Mouse (Mus musculus) lung, embryonic 16.5 days (tissue): ENCODE results near the gene Ankrd13c. TPM values are rescaled to one million over a fixed set of nuclear protein-coding genes. Genes with fewer than 3 reads are reported as not detected.
A peak's percentile ranks its signal among the peaks of the same experiment; 100 is the strongest.

ENCODE experiments used
- ATAC-seq: fragments of 200-750 bp; cut with Nextera tagmentation; 2 replicates; pipeline ENCODE4 v1.8.0; 2017; ENCODE audit warnings: low read depth, mild to moderate bottlenecking, moderate library complexity
- H3K27ac ChIP-seq: fragments of 300-500 bp; sonication (generic); 2 replicates; pipeline ENCODE4 v1.5.1; 2014; ENCODE audit warnings: mild to moderate bottlenecking, control low read depth, low read length
- H3K27me3 ChIP-seq: fragments of 300-500 bp; sonication (generic); 2 replicates; pipeline ENCODE4 v1.6.1; 2014; ENCODE audit warnings: low read depth, low read length, mixed read lengths; ENCODE audit not compliant: control insufficient read depth, insufficient read depth
- H3K36me3 ChIP-seq: fragments of 300-500 bp; sonication (generic); 2 replicates; pipeline ENCODE4 v1.6.1; 2014; ENCODE audit warnings: low read length; ENCODE audit not compliant: control insufficient read depth, insufficient read depth
- H3K4me1 ChIP-seq: fragments of 300-500 bp; sonication (generic); replicated peaks from 2 replicates; pipeline ENCODE4 v1.6.1; 2014; ENCODE audit warnings: low read length, mixed read lengths; ENCODE audit not compliant: control insufficient read depth, insufficient read depth
- H3K4me2 ChIP-seq: fragments of 300-500 bp; sonication (generic); 2 replicates; pipeline ENCODE4 v1.6.1; 2014; ENCODE audit warnings: low read depth, low read length, control low read depth
- H3K4me3 ChIP-seq: fragments of 300-500 bp; sonication (generic); 2 replicates; pipeline ENCODE4 v1.5.1; 2014; ENCODE audit warnings: mild to moderate bottlenecking, low read length, control low read depth
- H3K9ac ChIP-seq: fragments of 300-500 bp; sonication (generic); 2 replicates; pipeline ENCODE4 v1.6.1; 2014; ENCODE audit warnings: low read length, control low read depth
- H3K9me3 ChIP-seq: fragments of 300-500 bp; sonication (generic); 2 replicates; pipeline ENCODE4 v1.6.1; 2016; ENCODE audit warnings: low read length; ENCODE audit not compliant: control insufficient read depth
- WGBS: fragments of 180-500 bp; shearing (Covaris S2); extraction: QIAGEN DNeasy Blood & Tissue Kit; methylation state at CpG from one replicate; pipeline ENCODE4 v1.1.7; 2014; 5-methylcytosine and 5-hydroxymethylcytosine counted together
- polyA plus RNA-seq: library from polyadenylated mRNA; unstranded; fragments of >200 nt; fragmentation: Nextera tagmentation; extraction: Ambion mirVana; gene quantifications from 2 replicates; pipeline ENCODE4 v1.2.1, GENCODE M21; 2015

Ankrd13c gene
- polyA plus RNA-seq, 1 experiment from 2014 or later: 18.4 TPM

DNA sequence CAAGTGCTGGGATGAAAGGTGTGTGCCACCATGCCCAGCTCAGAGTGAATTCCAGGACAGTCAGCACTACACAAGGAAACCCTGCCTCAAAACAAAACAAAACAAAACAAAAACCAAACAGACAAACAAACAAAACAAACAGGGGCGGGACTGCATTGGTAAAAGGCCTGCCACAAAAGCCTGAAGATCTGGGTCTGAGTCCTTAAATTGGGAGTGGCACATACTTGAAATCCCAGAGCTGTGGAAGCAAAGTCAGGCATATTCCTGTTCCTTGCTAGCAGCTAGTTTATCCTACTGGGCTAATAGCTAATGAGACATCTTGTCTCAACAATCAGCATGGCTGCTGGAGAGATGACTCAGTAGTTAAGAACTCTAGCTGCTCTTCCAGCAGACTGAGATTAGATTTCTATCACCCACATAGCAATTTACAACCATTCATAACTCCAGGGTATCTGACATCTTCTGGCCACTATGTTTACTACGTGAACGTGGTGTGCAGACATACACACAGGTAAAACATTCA is 12.7 kb upstream of the Ankrd13c start:
- no peaks in the 10 kb centered on the region for H3K36me3 ChIP-seq
- H3K4me2 ChIP-seq: no peak overlapping the region
- no peak overlapping the region for H3K9ac ChIP-seq
- H3K4me3 ChIP-seq: no peak overlapping the region
- no peaks in the 10 kb centered on the region for H3K4me1 ChIP-seq
- ATAC-seq: no peak
- H3K27me3 ChIP-seq: no peaks in the 10 kb centered on the region
- no peaks in the 10 kb centered on the region for H3K9me3 ChIP-seq
- 66% methylated on average over 3 of the region's 3 CpGs for WGBS
- no peak overlapping the region for H3K27ac ChIP-seq

DNA sequence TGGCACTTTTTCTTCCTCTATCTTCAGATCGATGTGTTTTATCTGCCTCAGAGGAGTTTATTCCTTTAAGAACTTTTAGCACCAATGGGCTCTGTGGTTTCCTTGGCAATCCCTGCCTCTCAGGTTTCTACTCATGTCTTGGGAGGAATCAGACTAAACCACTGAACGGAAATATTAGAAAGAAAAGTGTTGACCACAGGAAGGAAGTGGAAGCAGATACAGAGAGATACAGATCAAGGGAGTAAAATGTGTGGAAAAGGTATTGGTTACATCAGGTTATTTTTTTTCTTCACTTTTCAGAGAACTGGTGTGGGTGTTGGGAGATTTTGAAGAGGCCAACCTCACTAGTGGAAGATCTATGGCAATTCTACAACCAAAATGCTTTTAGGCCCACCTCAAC is 8.5 kb upstream of the Ankrd13c start:
- H3K4me1 ChIP-seq: no peaks in the 10 kb centered on the region
- no peaks in the 10 kb centered on the region for H3K36me3 ChIP-seq
- ATAC-seq: no peak
- H3K27ac ChIP-seq: no peak overlapping the region
- no peak overlapping the region for H3K9ac ChIP-seq
- H3K9me3 ChIP-seq: no peaks in the 10 kb centered on the region
- WGBS: 71% methylated on average over 2 of the region's 2 CpGs
- H3K4me2 ChIP-seq: no peak overlapping the region
- no peaks in the 10 kb centered on the region for H3K27me3 ChIP-seq
- H3K4me3 ChIP-seq: no peak overlapping the region

DNA sequence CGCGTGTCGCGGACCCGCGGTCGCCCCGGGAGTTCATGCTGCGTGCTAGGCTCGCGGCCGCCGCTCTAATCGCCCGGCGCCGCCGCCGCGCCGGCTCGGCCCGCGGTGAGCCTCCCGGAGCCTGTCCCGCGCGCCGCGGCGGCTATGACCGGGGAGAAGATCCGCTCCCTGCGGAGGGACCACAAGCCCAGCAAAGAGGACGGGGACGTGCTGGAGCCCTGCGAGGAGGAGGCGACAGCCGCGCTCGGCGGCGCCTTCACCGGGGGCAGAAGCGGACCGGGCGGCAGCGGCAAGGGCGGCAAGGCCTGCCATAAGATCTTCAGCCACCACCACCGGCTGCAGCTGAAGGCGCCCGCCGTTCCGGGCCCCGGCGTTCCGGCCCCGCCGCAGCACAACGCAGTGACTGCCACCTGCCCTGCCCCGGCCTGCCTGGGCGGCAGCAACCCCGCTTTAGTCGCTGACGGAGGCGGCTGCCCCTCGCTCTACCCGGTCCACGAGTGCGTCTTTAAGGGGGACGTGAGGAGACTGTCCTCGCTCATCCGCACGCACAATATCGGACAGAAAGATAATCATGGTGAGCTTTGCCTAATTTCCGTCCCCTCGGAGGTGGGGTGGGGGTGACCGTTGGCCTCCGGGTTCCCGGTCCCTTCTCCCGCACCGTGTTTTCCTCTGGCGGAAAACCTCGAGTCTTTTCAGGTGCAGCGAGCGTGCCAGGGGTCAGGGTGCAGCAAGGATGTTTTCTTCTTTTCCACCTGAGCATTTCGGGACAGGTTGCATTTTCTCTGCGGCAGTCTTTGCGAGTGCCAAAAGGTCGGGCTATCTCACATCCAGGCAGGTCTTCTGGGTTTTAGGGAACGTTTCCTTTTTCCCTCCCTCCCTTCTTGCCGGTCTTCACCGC is 593 bp downstream of the Ankrd13c start:
- Histone ChIP-seq H3K4me2 (peak overlapping the region; percentile 85), H3K4me1 (peaks cover 7% of the 10 kb centered on the region), H3K36me3 (no peaks in the 10 kb centered on the region), H3K9me3 (no peaks in the 10 kb centered on the region), H3K4me3 (peak overlapping the region; percentile 97), H3K9ac (peak overlapping the region; percentile 94), H3K27me3 (no peaks in the 10 kb centered on the region), H3K27ac (peak overlapping the region; percentile 95)
- WGBS: under 1% methylated on average over 76 of the region's 93 CpGs
- ATAC-seq: peak; percentile 63

DNA sequence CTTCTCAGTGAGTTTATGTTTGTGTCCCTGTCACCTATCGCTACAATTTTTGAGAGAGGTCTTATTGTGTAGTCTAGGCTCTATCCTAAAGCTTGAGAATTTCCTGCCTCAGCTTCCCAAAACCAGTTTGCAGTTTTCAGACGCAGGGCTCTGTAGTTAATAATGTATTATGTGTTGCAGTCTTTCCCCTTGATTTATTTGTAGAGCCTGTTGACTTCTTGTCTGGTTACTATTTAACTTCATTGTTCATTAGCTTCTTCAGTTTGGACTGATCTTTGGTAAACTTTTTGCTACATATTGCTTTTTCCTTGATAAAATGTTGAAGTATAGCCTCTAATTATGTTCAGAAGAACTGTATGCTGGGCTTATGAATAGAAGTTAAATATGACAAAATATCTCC is 5.7 kb downstream of the Ankrd13c start:
- Histone ChIP-seq H3K4me2 (no peak overlapping the region), H3K4me3 (no peak overlapping the region), H3K36me3 (no peaks in the 10 kb centered on the region), H3K27me3 (no peaks in the 10 kb centered on the region), H3K4me1 (peaks cover 7% of the 10 kb centered on the region), H3K9ac (no peak overlapping the region), H3K27ac (no peak overlapping the region), H3K9me3 (no peaks in the 10 kb centered on the region)
- no peak for ATAC-seq
- 86% methylated on average over 2 of the region's 2 CpGs for whole genome bisulfite sequencing

DNA sequence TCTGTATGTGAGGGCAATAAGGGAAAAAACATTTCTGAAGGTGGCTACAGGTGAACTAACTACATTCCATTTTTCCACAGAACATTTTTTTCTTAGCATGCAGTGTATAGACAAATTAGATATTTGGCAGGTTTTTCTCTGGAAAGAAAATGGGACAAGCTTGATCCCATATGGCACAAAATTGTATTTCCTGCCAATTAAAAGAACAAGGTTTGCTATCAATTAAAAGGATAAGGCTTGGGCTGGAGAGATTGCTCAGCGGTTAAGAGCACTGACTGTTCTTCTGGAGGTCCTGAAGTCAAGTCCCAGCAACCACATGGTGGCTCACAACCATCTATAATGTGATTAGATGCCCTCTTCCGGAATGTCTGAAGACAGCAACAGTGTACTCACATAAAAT is 8.4 kb downstream of the Ankrd13c start:
- H3K4me1 ChIP-seq: no peaks in the 10 kb centered on the region
- H3K9ac ChIP-seq: no peak overlapping the region
- H3K9me3 ChIP-seq: no peaks in the 10 kb centered on the region
- no peak overlapping the region for H3K4me3 ChIP-seq
- no peaks in the 10 kb centered on the region for H3K27me3 ChIP-seq
- ATAC-seq: no peak
- 82% methylated on average over 2 of the region's 2 CpGs for WGBS
- H3K27ac ChIP-seq: no peak overlapping the region
- H3K36me3 ChIP-seq: no peaks in the 10 kb centered on the region
- H3K4me2 ChIP-seq: no peak overlapping the region

DNA sequence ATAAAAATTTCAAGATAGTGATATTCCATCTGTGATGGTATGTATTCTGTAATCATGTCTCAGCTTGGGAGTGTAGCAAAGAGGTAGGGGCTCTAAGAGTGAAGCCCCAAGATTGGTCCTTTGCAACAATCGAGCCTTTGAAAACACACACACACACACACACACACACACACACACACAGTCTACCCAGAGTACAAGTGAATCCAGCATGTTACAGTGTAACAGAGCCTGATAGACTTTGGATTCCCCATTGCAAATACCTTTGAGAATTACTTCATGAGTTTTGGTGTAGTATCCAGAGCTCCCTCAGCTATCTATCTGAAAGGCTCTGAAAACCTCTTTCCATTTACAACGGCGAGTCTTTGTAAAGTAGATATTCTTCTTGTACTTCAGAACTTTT is 9.2 kb downstream of the Ankrd13c start:
- no peaks in the 10 kb centered on the region for H3K4me1 ChIP-seq
- no peak for ATAC-seq
- 91% methylated on average over 3 of the region's 3 CpGs for WGBS
- H3K27ac ChIP-seq: no peak overlapping the region
- no peaks in the 10 kb centered on the region for H3K27me3 ChIP-seq
- no peak overlapping the region for H3K9ac ChIP-seq
- no peaks in the 10 kb centered on the region for H3K36me3 ChIP-seq
- no peak overlapping the region for H3K4me2 ChIP-seq
- no peak overlapping the region for H3K4me3 ChIP-seq
- H3K9me3 ChIP-seq: no peaks in the 10 kb centered on the region

DNA sequence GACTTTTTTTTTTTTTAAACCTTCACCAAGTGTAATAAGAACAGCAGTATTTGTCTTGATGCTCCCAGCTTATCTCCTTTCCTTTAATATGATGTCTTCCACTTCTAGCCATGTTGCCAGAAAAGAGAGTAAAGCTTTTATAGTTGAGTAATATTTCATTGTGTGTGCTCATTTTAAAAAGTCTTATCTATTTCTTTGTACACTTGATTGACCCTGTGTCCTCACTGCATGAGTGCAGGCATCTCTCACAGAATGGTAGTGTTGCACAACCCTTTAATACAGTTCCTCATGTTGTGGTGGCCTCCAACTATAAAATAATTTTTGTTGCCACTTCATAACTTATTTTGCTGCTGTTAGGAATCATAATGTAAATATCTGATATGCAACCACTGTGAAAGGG is 10.3 kb downstream of the Ankrd13c start:
- Histone ChIP-seq H3K9ac (no peak overlapping the region), H3K27ac (no peak overlapping the region), H3K4me1 (no peaks in the 10 kb centered on the region), H3K27me3 (no peaks in the 10 kb centered on the region), H3K4me3 (no peak overlapping the region), H3K9me3 (no peaks in the 10 kb centered on the region), H3K4me2 (no peak overlapping the region), H3K36me3 (no peaks in the 10 kb centered on the region)
- no peak for ATAC-seq

DNA sequence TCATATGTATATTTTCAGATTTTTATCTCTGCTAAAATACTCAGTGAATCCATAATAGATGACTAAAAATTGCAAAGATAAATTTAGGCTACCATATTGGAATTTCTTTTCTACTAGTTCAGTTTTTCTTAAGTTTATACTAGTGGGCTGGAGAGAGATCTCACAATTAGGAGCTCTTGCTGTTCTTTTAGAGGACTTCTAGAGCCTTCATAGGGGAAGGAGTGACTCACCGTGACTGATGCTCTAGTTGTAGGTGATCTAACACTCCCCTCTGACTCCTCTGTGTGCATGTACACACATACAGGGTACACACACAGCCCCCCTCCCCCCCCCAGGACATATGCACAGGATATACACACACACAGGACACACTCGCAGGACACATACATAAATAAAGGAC is 24.1 kb downstream of the Ankrd13c start:
- WGBS: 88% methylated on average over 2 of the region's 2 CpGs
- no peak for ATAC-seq
- H3K27me3 ChIP-seq: no peaks in the 10 kb centered on the region

DNA sequence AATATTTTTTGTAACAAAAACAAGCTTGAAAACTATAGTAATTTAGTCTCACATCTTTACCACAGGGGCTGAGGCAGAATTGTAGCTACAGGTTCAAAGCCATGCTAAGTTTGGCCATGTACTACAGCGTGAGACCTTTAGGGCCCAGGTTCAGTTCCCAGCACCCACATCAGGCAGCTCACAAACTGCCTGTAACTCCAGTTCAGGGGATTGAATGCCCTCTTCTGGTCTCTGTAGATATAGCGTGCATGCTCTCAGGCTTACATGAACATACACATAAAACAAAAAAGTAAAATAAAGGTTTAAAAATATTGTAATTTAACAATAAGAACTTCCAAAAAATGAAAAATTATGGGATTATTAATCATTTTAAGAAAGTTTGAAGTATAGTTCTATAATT is 26.2 kb downstream of the Ankrd13c start:
- 97% methylated on average over 2 of the region's 2 CpGs for WGBS
- no peak overlapping the region for H3K4me3 ChIP-seq
- no peaks in the 10 kb centered on the region for H3K27me3 ChIP-seq
- H3K27ac ChIP-seq: no peak overlapping the region
- no peak overlapping the region for H3K4me2 ChIP-seq
- H3K9me3 ChIP-seq: no peaks in the 10 kb centered on the region
- no peaks in the 10 kb centered on the region for H3K4me1 ChIP-seq
- no peak for ATAC-seq
- H3K36me3 ChIP-seq: peaks cover 2% of the 10 kb centered on the region; the same call in 1 of the 2 replicates
- no peak overlapping the region for H3K9ac ChIP-seq

More for the DNA sequence above, 24.1 kb downstream of the Ankrd13c start:
- H3K36me3 ChIP-seq: peaks cover 2% of the 10 kb centered on the region; the same call in 1 of the 2 replicates
- no peak overlapping the region for H3K4me3 ChIP-seq
- H3K4me2 ChIP-seq: no peak overlapping the region
- no peak overlapping the region for H3K9ac ChIP-seq
- no peaks in the 10 kb centered on the region for H3K4me1 ChIP-seq
- H3K9me3 ChIP-seq: no peaks in the 10 kb centered on the region
- no peak overlapping the region for H3K27ac ChIP-seq
